Mouse (Mus musculus): ENCODE results near the gene Fam217a. TPM values are rescaled to one million over a fixed set of nuclear protein-coding genes. Genes with fewer than 3 reads are reported as not detected.
A peak's percentile ranks its signal among the peaks of the same experiment; 100 is the strongest.
"Not testable (repeated sequence)": the region's sequence is repeated elsewhere in the genome, so short reads cannot be mapped to it uniquely, and the experiment has no call there.

Gene Fam217a
- polyA plus RNA-seq, 2 experiments: 1.0 to 1.2 TPM

- no peak for TF ChIP-seq POLR2A (IDR thresholded peaks at IDR 0.05; ENCODE audit: borderline replicate concordance, extremely low read depth, insufficient read depth, insufficient read length)
- ATAC-seq (ENCODE audit: low FRiP score, low read depth): no peak
- DNase-seq (ENCODE audit: low spot score): no peak
- Histone ChIP-seq H3K4me2 (replicated peaks; ENCODE audit: low read depth, low read length, severe bottlenecking) (peak overlapping the region; percentile 76), H3K4me1 (ENCODE audit: control insufficient read depth, insufficient read depth, low read length) (peaks cover 10% of the 10 kb centered on the region), H3K36me3 (ENCODE audit: control insufficient read depth, insufficient read depth, low read length) (0 out of 2 replicates have a peak, but pooled peaks cover 5% of the 10 kb centered on the region), H3K9ac (ENCODE audit: low read depth, low read length, severe bottlenecking) (peak overlapping the region; percentile 96), H3K27me3 (ENCODE audit: control insufficient read depth, insufficient read depth, low read length) (no peaks in the 10 kb centered on the region), H3K27ac (replicated peaks; ENCODE audit: low read depth, low read length) (no peak overlapping the region), H3K9me3 (ENCODE audit: control insufficient read depth, low read length) (no peaks in the 10 kb centered on the region), H3K4me3 (replicated peaks; ENCODE audit: low read length) (peak overlapping the region; percentile 99)
- 16% methylated on average over 3 of the region's 3 CpGs for WGBS
These were observed 47.6 kb downstream of the Fam217a start for GRCm38 (mm10) chr13:34876481-34876880.

DNA sequence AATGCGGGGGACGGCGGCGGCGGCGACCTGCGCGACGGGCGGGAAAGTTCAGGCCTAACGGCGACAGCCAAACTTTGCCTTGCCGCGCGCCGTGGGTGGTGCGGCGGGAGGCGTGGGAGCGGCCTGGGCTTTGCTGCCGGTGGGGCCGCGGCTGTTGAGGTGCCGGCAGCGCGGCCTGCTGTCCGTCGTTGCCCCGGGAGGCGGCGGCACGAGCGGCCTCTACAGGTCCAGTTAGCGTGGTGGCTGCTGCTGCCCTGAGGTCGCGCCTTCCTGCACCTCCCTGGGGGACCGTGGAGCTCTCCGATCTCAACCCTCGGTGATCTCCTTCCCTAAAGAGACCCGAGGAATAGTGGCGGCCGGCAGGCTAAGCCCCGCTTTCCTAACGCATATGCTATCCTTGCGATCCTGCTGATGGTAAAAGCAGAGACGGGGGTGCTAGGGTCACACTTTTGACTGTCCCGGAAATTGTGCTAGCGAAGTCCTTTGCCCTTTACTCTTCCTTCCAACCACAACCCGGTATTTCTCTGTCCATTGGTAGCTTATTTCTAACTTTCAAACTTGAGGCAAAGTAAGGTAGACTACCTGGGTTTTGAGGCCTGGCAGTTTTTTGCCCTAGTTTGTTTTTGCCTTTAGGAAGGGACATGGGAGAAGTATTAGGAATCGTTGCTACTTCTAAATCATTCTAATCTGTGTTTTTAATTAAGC is 48.2 kb downstream of the Fam217a start:
- H3K27ac ChIP-seq (replicated peaks; ENCODE audit: low read depth, low read length): peak overlapping the region; percentile 98
- no peak for TF ChIP-seq POLR2A (IDR thresholded peaks at IDR 0.05; ENCODE audit: borderline replicate concordance, extremely low read depth, insufficient read depth, insufficient read length)
- H3K4me2 ChIP-seq (replicated peaks; ENCODE audit: low read depth, low read length, severe bottlenecking): peak overlapping the region; percentile 76
- 1% methylated on average over 29 of the region's 50 CpGs for WGBS
- peak overlapping the region; percentile 99 for H3K4me3 ChIP-seq (replicated peaks; ENCODE audit: low read length)
- DNase-seq (ENCODE audit: low spot score) (peak; percentile 34), ATAC-seq (ENCODE audit: low FRiP score, low read depth) (peak; percentile 23)
- no peaks in the 10 kb centered on the region for H3K9me3 ChIP-seq (ENCODE audit: control insufficient read depth, low read length)
- 0 out of 2 replicates have a peak, but pooled peaks cover under 1% of the 10 kb centered on the region for H3K36me3 ChIP-seq (ENCODE audit: control insufficient read depth, insufficient read depth, low read length)
- H3K27me3 ChIP-seq (ENCODE audit: control insufficient read depth, insufficient read depth, low read length): no peaks in the 10 kb centered on the region
- H3K9ac ChIP-seq (ENCODE audit: low read depth, low read length, severe bottlenecking): peak overlapping the region; percentile 96
- peaks cover 10% of the 10 kb centered on the region for H3K4me1 ChIP-seq (ENCODE audit: control insufficient read depth, insufficient read depth, low read length)

DNA sequence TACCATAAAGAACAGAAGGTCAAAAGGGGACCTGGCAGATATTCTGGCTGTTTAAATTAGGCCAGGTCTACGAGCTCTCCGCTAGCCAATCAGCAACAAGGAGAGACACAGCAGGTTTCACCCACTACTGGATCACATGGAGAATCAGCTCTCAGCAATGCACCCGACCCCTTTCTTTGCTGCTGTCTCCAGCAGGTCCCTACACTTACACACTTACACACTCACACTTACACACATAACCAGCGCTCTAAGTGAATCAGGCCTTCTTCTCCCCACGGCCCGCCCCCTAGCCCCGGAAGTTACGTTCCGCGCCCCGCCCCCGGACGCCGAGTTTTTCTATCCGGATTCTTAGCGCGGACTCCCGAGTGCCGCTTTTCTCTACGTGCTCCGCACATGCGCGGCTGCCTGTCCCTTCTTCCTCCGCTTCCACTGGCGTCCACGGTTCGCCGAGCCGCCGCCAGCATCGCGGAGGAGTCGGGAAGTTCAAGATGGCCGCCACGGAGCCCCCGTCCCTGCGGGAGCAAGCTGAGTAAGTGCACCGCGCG is 48.9 kb downstream of the Fam217a start, which contains the start of gene Prpf4b:
TSS of gene Prpf4b (plus strand) at position 137 of the 545 bp plus-strand sequence.
- Histone ChIP-seq H3K4me1 (ENCODE audit: control insufficient read depth, insufficient read depth, low read length) (peaks cover 10% of the 10 kb centered on the region), H3K9ac (ENCODE audit: low read depth, low read length, severe bottlenecking) (peak within 1 kb of the TSS; percentile 96), H3K4me2 (replicated peaks; ENCODE audit: low read depth, low read length, severe bottlenecking) (peak within 1 kb of the TSS; percentile 76), H3K36me3 (ENCODE audit: control insufficient read depth, insufficient read depth, low read length) (no peaks in the 10 kb centered on the region), H3K9me3 (ENCODE audit: control insufficient read depth, low read length) (no peaks in the 10 kb centered on the region), H3K27ac (replicated peaks; ENCODE audit: low read depth, low read length) (peak within 1 kb of the TSS; percentile 98), H3K4me3 (replicated peaks; ENCODE audit: low read length) (peak within 1 kb of the TSS; percentile 99), H3K27me3 (ENCODE audit: control insufficient read depth, insufficient read depth, low read length) (no peaks in the 10 kb centered on the region)
- TF ChIP-seq POLR2A (IDR thresholded peaks at IDR 0.05; ENCODE audit: borderline replicate concordance, extremely low read depth, insufficient read depth, insufficient read length): no peak
- under 1% methylated on average over 39 of the region's 40 CpGs for WGBS
- DNase-seq (ENCODE audit: low spot score) (peak; percentile 92), ATAC-seq (ENCODE audit: low FRiP score, low read depth) (peak; percentile 75)

DNA sequence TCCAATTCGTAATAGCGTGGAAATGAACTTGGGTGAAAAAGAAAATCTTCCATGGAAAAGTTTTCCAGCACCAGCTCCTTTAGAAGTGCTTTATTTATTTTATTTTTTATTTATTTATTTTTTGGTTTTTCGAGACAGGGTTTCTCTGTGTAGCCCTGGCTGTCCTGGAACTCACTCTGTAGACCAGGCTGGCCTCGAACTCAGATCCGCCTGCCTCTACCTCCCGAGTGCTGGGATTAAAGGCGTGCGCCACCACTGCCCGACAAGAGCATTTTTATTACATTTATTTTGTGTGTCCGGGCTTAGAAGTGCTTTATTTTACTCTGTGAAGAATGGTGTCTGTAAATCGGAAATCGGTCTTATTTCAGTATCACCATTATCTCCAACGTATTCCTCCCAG is 49.4 kb downstream of the Fam217a start:
- Histone ChIP-seq H3K4me2 (replicated peaks; ENCODE audit: low read depth, low read length, severe bottlenecking) (peak overlapping the region; percentile 76), H3K9ac (ENCODE audit: low read depth, low read length, severe bottlenecking) (peak overlapping the region; percentile 96; the same call in 1 of the 2 replicates), H3K4me3 (replicated peaks; ENCODE audit: low read length) (peak overlapping the region; percentile 99), H3K27ac (replicated peaks; ENCODE audit: low read depth, low read length) (peak overlapping the region; percentile 98), H3K4me1 (ENCODE audit: control insufficient read depth, insufficient read depth, low read length) (peaks cover 10% of the 10 kb centered on the region)
- not testable (repeated sequence) for H3K9me3 ChIP-seq (ENCODE audit: control insufficient read depth, low read length); H3K27me3 ChIP-seq (ENCODE audit: control insufficient read depth, insufficient read depth, low read length); DNase-seq (ENCODE audit: low spot score); H3K36me3 ChIP-seq (ENCODE audit: control insufficient read depth, insufficient read depth, low read length); ATAC-seq (ENCODE audit: low FRiP score, low read depth)
- 17% methylated on average over 13 of the region's 13 CpGs for WGBS

- peaks cover 10% of the 10 kb centered on the region for H3K4me1 ChIP-seq (ENCODE audit: control insufficient read depth, insufficient read depth, low read length)
- peak overlapping the region; percentile 99 for H3K4me3 ChIP-seq (replicated peaks; ENCODE audit: low read length)
- peak overlapping the region; percentile 61 for H3K9ac ChIP-seq (ENCODE audit: low read depth, low read length, severe bottlenecking)
- WGBS: 1% methylated on average over 45 of the region's 45 CpGs
- DNase-seq (ENCODE audit: low spot score): peak; percentile 99
- H3K27ac ChIP-seq (replicated peaks; ENCODE audit: low read depth, low read length): peak overlapping the region; percentile 98
- H3K4me2 ChIP-seq (replicated peaks; ENCODE audit: low read depth, low read length, severe bottlenecking): peak overlapping the region; percentile 76
- no peaks in the 10 kb centered on the region for H3K27me3 ChIP-seq (ENCODE audit: control insufficient read depth, insufficient read depth, low read length)
- peak; percentile 71; the same call in 1 of the 2 replicates for TF ChIP-seq POLR2A (IDR thresholded peaks at IDR 0.05; ENCODE audit: borderline replicate concordance, extremely low read depth, insufficient read depth, insufficient read length)
- ATAC-seq (ENCODE audit: low FRiP score, low read depth): peak; percentile 93
- no peaks in the 10 kb centered on the region for H3K9me3 ChIP-seq (ENCODE audit: control insufficient read depth, low read length)
- no peaks in the 10 kb centered on the region for H3K36me3 ChIP-seq (ENCODE audit: control insufficient read depth, insufficient read depth, low read length)
These were observed 50.1 kb downstream of the Fam217a start for GRCm38 (mm10) chr13:34873801-34874681.
